Mouse (Mus musculus) CD4-positive, CD25-positive, alpha-beta regulatory T cell, adult 4 months (primary cell): ENCODE data around the gene Wipi2. TPM values are rescaled to one million over a fixed set of nuclear protein-coding genes. Genes with fewer than 3 reads are reported as not detected.

Experiments used
- ATAC-seq: one replicate; pipeline ENCODE4 v1.8.0; 2017
- polyA plus RNA-seq, 2 experiments: library from polyadenylated mRNA; unstranded; fragments of 100-300 nt; shearing (Covaris generic); gene quantifications; one replicate each; pipeline ENCODE4 v1.2.1; 2017

Gene Wipi2
- polyA plus RNA-seq = 10 to 100 TPM; 17.2 to 20.1 TPM

- ATAC-seq = no peak
These were observed at the start of gene Wipi2 for GRCm38 (mm10) chr5:142627398-142627797. Gene Wipi2, plus strand, starts transcription at chr5:142627698.

- ATAC-seq = no peak
These were observed 49.3 kb upstream of the Wipi2 start for GRCm38 (mm10) chr5:142578192-142578591.

GRCm38 (mm10) chr5:142581517-142581916 is 46.0 kb upstream of the Wipi2 start:
- ATAC-seq = no peak

GRCm38 (mm10) chr5:142583616-142584126 is 43.8 kb upstream of the Wipi2 start:
- no peak for ATAC-seq

- no peak for ATAC-seq
These were observed 36.4 kb upstream of the Wipi2 start for GRCm38 (mm10) chr5:142590953-142591616.

GRCm38 (mm10) chr5:142595698-142596097 is 31.8 kb upstream of the Wipi2 start:
- no peak for ATAC-seq

GRCm38 (mm10) chr5:142596723-142597122 is 30.8 kb upstream of the Wipi2 start:
- ATAC-seq = no peak

- ATAC-seq = no peak
These were observed 29.7 kb upstream of the Wipi2 start for GRCm38 (mm10) chr5:142597648-142598390.

- no peak for ATAC-seq
These were observed 23.1 kb upstream of the Wipi2 start for GRCm38 (mm10) chr5:142604379-142604778.

- no peak for ATAC-seq
These were observed 22.2 kb upstream of the Wipi2 start for GRCm38 (mm10) chr5:142605288-142605687.

- ATAC-seq = no peak
These were observed 19.1 kb upstream of the Wipi2 start, which contains the start of gene Mmd2 for GRCm38 (mm10) chr5:142608259-142608988. Gene Mmd2, minus strand, starts transcription at chr5:142608800.

GRCm38 (mm10) chr5:142608989-142609325 is 18.5 kb upstream of the Wipi2 start:
- no peak for ATAC-seq

GRCm38 (mm10) chr5:142610362-142610761 is 17.1 kb upstream of the Wipi2 start:
- ATAC-seq = no peak

GRCm38 (mm10) chr5:142614513-142614912 is 13.0 kb upstream of the Wipi2 start:
- no peak for ATAC-seq

- ATAC-seq = no peak
These were observed 11.9 kb upstream of the Wipi2 start for GRCm38 (mm10) chr5:142615638-142616037.

GRCm38 (mm10) chr5:142616326-142616725 is 11.2 kb upstream of the Wipi2 start:
- ATAC-seq = no peak

GRCm38 (mm10) chr5:142619866-142620265 is 7.6 kb upstream of the Wipi2 start:
- ATAC-seq = no peak

- ATAC-seq = no peak
These were observed 6.1 kb upstream of the Wipi2 start for GRCm38 (mm10) chr5:142621421-142621820.

GRCm38 (mm10) chr5:142622134-142622533 is 5.4 kb upstream of the Wipi2 start:
- no peak for ATAC-seq

- no peak for ATAC-seq
These were observed 4.4 kb upstream of the Wipi2 start for GRCm38 (mm10) chr5:142623080-142623479.

GRCm38 (mm10) chr5:142628726-142629662 is 1.5 kb downstream of the Wipi2 start:
- ATAC-seq = peak; percentile 89

- ATAC-seq = no peak
These were observed 2.1 kb downstream of the Wipi2 start for GRCm38 (mm10) chr5:142629663-142630025.
